Mouse (Mus musculus) cortical plate, adult 2 months (tissue): ENCODE results near the gene Eif2b2.

Experiments
- CTCF ChIP-seq: fragments of 200-500 bp; IDR thresholded peaks from 2 replicates; pipeline ENCODE4 v1.5.1; 2011; ENCODE audit warnings: mild to moderate bottlenecking, control low read depth, low read length; ENCODE audit not compliant: insufficient read depth; ENCODE audit errors: extremely low read depth
- POLR2A ChIP-seq: fragments of 200-500 bp; IDR thresholded peaks from 2 replicates; pipeline ENCODE4 v1.6.1; 2011; ENCODE audit warnings: mild to moderate bottlenecking, low read length, control low read depth; ENCODE audit not compliant: insufficient read depth; ENCODE audit errors: extremely low read depth

- no peak for TF ChIP-seq POLR2A
- TF ChIP-seq CTCF: no peak
Observed at GRCm38 (mm10) chr12:85204105-85204504, 15.2 kb upstream of the Eif2b2 start.
